Mouse (Mus musculus) hindbrain, embryonic 14.5 days (tissue): ENCODE results near the gene Dpyd. TPM values are rescaled to one million over a fixed set of nuclear protein-coding genes. Genes with fewer than 3 reads are reported as not detected.

Source experiments
- ATAC-seq: fragments of 200-750 bp; cut with Nextera tagmentation; 2 replicates; pipeline ENCODE4 v1.8.0; 2017; ENCODE audit warnings: moderate number of reproducible peaks, mild to moderate bottlenecking, moderate TSS enrichment, moderate library complexity; ENCODE audit not compliant: low FRiP score
- DNase-seq: peaks from one replicate; pipeline ENCODE4 v3.0.0-alpha.2; 2015; ENCODE audit warnings: low spot score
- H3K27ac ChIP-seq: fragments of 300-500 bp; sonication (generic); 2 replicates; pipeline ENCODE4 v1.5.1; 2014; ENCODE audit warnings: mild to moderate bottlenecking, moderate library complexity
- H3K27me3 ChIP-seq: fragments of 300-500 bp; sonication (generic); 2 replicates; pipeline ENCODE4 v1.6.1; 2014; ENCODE audit warnings: mild to moderate bottlenecking, low read length, mixed read lengths; ENCODE audit not compliant: control insufficient read depth, insufficient read depth
- H3K36me3 ChIP-seq: fragments of 300-500 bp; sonication (generic); replicated peaks from 2 replicates; pipeline ENCODE4 v1.6.1; 2014; ENCODE audit not compliant: control insufficient read depth, insufficient read depth
- H3K4me1 ChIP-seq: fragments of 300-500 bp; sonication (generic); replicated peaks from 2 replicates; pipeline ENCODE4 v1.6.1; 2014; ENCODE audit warnings: antibody characterized with exemption, low read length, mixed read lengths; ENCODE audit not compliant: control insufficient read depth, insufficient read depth
- H3K4me2 ChIP-seq: fragments of 300-500 bp; sonication (generic); replicated peaks from 2 replicates; pipeline ENCODE4 v1.6.1; 2014; ENCODE audit warnings: mild to moderate bottlenecking, moderate library complexity
- H3K4me3 ChIP-seq: fragments of 300-500 bp; sonication (generic); replicated peaks from 2 replicates; pipeline ENCODE4 v1.5.1; 2014; ENCODE audit warnings: mild to moderate bottlenecking, low read length
- H3K9ac ChIP-seq: fragments of 300-500 bp; sonication (generic); 2 replicates; pipeline ENCODE4 v1.6.1; 2014
- H3K9me3 ChIP-seq: fragments of 300-500 bp; sonication (generic); 2 replicates; pipeline ENCODE4 v1.6.1; 2016; ENCODE audit warnings: low read length; ENCODE audit not compliant: control insufficient read depth
- WGBS: fragments of 180-500 bp; shearing (Covaris S2); extraction: QIAGEN DNeasy Blood & Tissue Kit; methylation state at CpG from one replicate; pipeline ENCODE4 v1.1.7; 2014; 5-methylcytosine and 5-hydroxymethylcytosine counted together
- polyA plus RNA-seq: library from polyadenylated mRNA; unstranded; fragments of >200 nt; fragmentation: Nextera tagmentation; extraction: Ambion mirVana; gene quantifications from 2 replicates; pipeline ENCODE4 v1.2.1, GENCODE M21; 2014

Gene Dpyd
- polyA plus RNA-seq, 1 experiment from 2014 or later, result 5.6 TPM

DNA sequence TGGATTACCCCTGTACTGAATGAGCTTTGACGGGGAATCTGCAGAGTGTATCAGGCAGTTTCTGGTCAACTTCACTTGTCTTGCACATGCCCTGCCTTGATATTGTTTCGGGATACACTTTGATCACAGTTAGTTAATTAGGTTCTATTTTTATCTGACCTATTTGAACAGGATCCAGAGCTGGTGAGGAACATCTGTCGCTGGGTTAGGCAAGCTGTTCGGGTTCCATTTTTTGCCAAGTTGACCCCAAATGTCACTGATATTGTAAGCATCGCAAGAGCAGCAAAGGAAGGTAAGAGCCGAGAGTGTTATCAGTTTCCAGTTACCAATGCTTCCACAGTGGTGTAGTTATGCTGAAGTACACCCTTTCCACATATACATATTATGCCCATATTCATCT is 632.1 kb downstream of the Dpyd start:
- no peaks in the 10 kb centered on the region for H3K4me1 ChIP-seq
- H3K9ac ChIP-seq, result no peak overlapping the region
- no peak overlapping the region for H3K4me3 ChIP-seq
- 88% methylated on average over 6 of the region's 6 CpGs for WGBS
- DNase-seq (no peak), ATAC-seq (no peak)
- H3K36me3 ChIP-seq, result no peaks in the 10 kb centered on the region
- H3K4me2 ChIP-seq, result no peak overlapping the region
- no peaks in the 10 kb centered on the region for H3K27me3 ChIP-seq
- no peak overlapping the region for H3K27ac ChIP-seq
- no peaks in the 10 kb centered on the region for H3K9me3 ChIP-seq

GRCm38 (mm10) chr3:119195613-119196012 is 633.7 kb downstream of the Dpyd start:
- Histone ChIP-seq H3K4me2 (no peak overlapping the region), H3K4me3 (no peak overlapping the region), H3K9me3 (no peaks in the 10 kb centered on the region), H3K4me1 (no peaks in the 10 kb centered on the region), H3K27ac (no peak overlapping the region), H3K27me3 (no peaks in the 10 kb centered on the region), H3K9ac (no peak overlapping the region), H3K36me3 (no peaks in the 10 kb centered on the region)
- ATAC-seq (no peak), DNase-seq (no peak)
- WGBS, result 65% methylated on average over 4 of the region's 4 CpGs

DNA sequence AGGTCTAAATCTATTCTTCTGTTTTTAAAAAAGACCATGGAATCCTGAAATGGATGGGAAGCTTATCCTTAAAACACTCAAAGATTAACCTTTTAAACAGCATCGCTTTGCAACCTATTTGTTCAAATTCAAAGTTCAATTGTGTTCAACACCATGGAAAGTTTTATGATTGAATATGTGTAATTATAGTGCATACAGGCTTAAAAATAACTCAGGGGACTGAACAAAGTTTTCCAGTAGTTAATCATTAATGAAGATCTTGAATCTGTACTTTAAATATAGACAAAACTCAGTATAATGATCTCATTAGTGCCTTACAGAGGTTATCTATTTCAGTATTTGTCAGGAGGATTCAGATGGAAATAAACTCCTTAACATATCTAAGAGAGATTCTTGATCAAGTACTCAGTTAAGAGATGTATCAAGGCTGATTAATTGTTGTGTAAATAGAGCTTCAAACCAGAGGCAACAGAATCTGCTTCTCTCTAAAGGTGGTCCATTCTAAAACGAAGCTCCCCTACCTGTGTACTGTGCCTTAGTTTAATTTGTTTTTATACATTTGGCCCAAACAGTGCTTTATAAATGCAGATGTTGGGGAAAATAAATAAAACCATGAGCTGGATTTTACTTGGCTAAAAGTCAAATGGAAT is 659.0 kb downstream of the Dpyd start:
- Histone ChIP-seq H3K27me3 (no peaks in the 10 kb centered on the region), H3K4me3 (no peak overlapping the region), H3K4me1 (no peaks in the 10 kb centered on the region), H3K9me3 (no peaks in the 10 kb centered on the region), H3K9ac (no peak overlapping the region), H3K27ac (no peak overlapping the region), H3K36me3 (no peaks in the 10 kb centered on the region), H3K4me2 (no peak overlapping the region)
- DNase-seq (no peak), ATAC-seq (no peak)
- 70% methylated on average over 2 of the region's 2 CpGs for WGBS

- no peaks in the 10 kb centered on the region for H3K4me1 ChIP-seq
- no peak overlapping the region for H3K4me2 ChIP-seq
- no peak overlapping the region for H3K4me3 ChIP-seq
- DNase-seq, result no peak
- H3K36me3 ChIP-seq, result no peaks in the 10 kb centered on the region
- H3K9me3 ChIP-seq, result no peaks in the 10 kb centered on the region
- H3K27me3 ChIP-seq, result no peaks in the 10 kb centered on the region
- H3K27ac ChIP-seq, result no peak overlapping the region
- 92% methylated on average over 3 of the region's 3 CpGs for WGBS
- ATAC-seq, result no peak
- no peak overlapping the region for H3K9ac ChIP-seq
Measured at GRCm38 (mm10) chr3:119243181-119243580, 681.3 kb downstream of the Dpyd start.

DNA sequence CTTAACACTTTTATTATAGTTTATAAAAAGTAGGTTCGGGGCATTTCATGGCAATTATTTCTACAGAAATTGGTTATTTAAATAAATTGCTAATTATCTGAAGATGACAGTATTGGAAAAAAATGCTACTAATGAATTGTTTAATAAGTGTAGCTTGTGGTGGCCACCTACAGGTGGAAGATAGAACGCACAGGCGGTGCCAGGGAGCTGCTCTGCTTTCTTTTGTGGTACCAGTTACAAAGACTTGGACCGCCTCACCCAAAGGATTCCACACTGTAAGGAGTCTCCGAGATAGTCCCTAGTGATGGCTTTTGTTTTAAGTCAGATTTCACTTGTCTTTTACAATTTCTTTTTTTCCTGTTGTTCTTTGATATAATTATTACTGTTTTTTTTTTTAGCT is 694.6 kb downstream of the Dpyd start:
- no peak overlapping the region for H3K4me3 ChIP-seq
- H3K4me1 ChIP-seq, result no peaks in the 10 kb centered on the region
- ATAC-seq, result no peak
- no peaks in the 10 kb centered on the region for H3K9me3 ChIP-seq
- DNase-seq, result peak; percentile 50
- no peak overlapping the region for H3K9ac ChIP-seq
- no peak overlapping the region for H3K27ac ChIP-seq
- WGBS, result 41% methylated on average over 5 of the region's 5 CpGs
- H3K27me3 ChIP-seq, result no peaks in the 10 kb centered on the region
- no peaks in the 10 kb centered on the region for H3K36me3 ChIP-seq
- no peak overlapping the region for H3K4me2 ChIP-seq

- no peak for DNase-seq
- 88% methylated on average over 2 of the region's 2 CpGs for WGBS
- Histone ChIP-seq H3K4me1 (no peaks in the 10 kb centered on the region), H3K4me2 (no peak overlapping the region), H3K27ac (no peak overlapping the region), H3K36me3 (no peaks in the 10 kb centered on the region), H3K27me3 (no peaks in the 10 kb centered on the region), H3K4me3 (no peak overlapping the region), H3K9ac (no peak overlapping the region), H3K9me3 (no peaks in the 10 kb centered on the region)
- ATAC-seq, result no peak
Measured at GRCm38 (mm10) chr3:119275241-119275640, 713.3 kb downstream of the Dpyd start.

DNA sequence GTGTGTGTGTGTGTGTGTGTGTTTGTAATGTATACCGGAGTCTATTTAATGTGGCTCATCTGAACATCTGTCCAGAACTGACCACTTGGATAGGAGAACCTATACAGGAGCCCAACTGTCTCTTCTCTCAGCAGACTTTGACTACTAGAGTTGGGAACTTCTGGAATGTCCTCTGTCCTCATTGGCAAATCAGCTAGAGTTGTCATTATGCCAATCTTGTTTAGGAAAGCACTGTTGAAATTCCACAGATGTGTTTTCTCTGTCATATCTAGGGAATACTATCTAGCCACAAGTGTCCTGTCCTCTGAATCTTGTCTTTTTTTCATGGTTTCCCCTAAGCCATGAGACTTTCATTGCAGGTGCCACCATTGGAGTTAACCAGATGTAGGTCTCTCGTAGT is 718.7 kb downstream of the Dpyd start:
- H3K9ac ChIP-seq, result no peak overlapping the region
- ATAC-seq (no peak), DNase-seq (no peak)
- 98% methylated on average over 2 of the region's 2 CpGs for WGBS
- H3K4me2 ChIP-seq, result no peak overlapping the region
- no peaks in the 10 kb centered on the region for H3K9me3 ChIP-seq
- no peak overlapping the region for H3K4me3 ChIP-seq
- no peaks in the 10 kb centered on the region for H3K36me3 ChIP-seq
- no peaks in the 10 kb centered on the region for H3K4me1 ChIP-seq
- H3K27ac ChIP-seq, result no peak overlapping the region
- no peaks in the 10 kb centered on the region for H3K27me3 ChIP-seq

DNA sequence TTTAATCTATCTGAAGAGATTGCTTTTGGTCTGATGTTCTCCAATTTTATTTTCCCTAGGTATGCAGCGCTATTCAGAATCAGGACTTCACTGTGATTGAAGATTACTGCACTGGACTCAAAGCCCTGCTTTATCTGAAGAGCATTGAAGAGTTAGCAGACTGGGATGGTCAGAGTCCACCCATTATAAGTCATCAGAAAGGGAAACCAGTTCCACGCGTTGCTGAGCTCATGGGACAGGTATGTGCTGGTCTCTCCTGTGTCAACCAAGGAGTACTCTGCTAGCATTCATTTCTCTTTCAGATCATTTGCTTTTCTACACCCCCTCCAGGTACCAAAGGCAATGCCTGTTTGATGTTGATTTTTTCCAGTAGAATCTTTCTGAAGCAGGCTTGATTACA is 752.8 kb downstream of the Dpyd start:
- no peaks in the 10 kb centered on the region for H3K9me3 ChIP-seq
- 95% methylated on average over 3 of the region's 3 CpGs for WGBS
- no peaks in the 10 kb centered on the region for H3K27me3 ChIP-seq
- H3K27ac ChIP-seq, result no peak overlapping the region
- no peak overlapping the region for H3K4me2 ChIP-seq
- no peak overlapping the region for H3K4me3 ChIP-seq
- no peaks in the 10 kb centered on the region for H3K4me1 ChIP-seq
- H3K36me3 ChIP-seq, result no peaks in the 10 kb centered on the region
- no peak for DNase-seq
- no peak for ATAC-seq
- H3K9ac ChIP-seq, result no peak overlapping the region

GRCm38 (mm10) chr3:119329063-119329462 is 767.1 kb downstream of the Dpyd start:
- Histone ChIP-seq H3K4me2 (no peak overlapping the region), H3K36me3 (no peaks in the 10 kb centered on the region), H3K4me3 (no peak overlapping the region), H3K27ac (no peak overlapping the region), H3K9me3 (no peaks in the 10 kb centered on the region), H3K27me3 (no peaks in the 10 kb centered on the region), H3K4me1 (peaks cover 6% of the 10 kb centered on the region; the same call in 1 of the 2 replicates), H3K9ac (no peak overlapping the region)
- ATAC-seq (no peak), DNase-seq (no peak)
- WGBS, result 76% methylated on average over 7 of the region's 7 CpGs
